Mouse (Mus musculus) urinary bladder, postnatal 10 days (tissue): ENCODE results near the gene Vsig2.

Experiments used
- DNase-seq: peaks from one replicate; pipeline ENCODE4 v3.0.0; 2022; ENCODE audit warnings: low spot score

Gene Vsig2

DNA sequence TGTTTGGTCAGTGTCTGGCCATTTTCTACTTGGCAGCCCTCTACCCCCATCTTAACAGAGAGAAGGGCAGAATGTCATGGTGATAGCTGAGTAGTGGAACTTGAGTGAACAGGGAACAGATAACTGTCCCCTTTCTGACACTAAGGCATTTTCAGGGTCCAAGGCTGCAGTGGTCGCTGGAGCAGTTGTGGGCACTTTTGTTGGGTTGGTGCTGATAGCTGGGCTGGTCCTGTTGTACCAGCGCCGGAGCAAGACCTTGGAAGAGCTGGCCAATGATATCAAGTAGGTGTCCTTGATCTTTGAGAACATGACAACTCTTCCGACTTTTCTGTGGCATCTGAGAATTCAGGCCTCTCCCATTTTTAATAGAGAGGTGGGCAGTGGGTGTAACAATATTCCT lies 2.2 kb upstream of the Vsig2 start:
- DNase-seq: no peak

GRCm38 (mm10) chr9:37537658-37538250 lies 1.3 kb upstream of the Vsig2 start:
- DNase-seq: no peak

DNA sequence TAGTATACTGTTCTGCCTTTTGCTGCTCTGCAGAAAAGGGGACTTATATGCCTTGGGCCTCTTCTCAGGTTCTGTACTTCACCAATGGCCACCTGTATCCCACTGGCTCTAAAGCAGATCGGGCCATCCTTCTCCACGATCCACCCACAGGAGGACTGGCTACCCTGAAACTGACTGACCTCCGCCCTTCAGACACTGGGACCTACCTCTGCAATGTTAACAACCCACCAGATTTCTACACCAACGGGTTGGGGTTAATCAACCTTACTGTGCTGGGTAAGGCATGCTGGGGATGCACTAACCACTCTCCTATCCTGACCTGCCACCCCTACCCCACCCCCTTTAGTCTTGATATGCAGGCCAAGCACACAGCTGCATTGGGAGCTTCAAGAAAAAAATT lies 1.2 kb downstream of the Vsig2 start:
- no peak for DNase-seq

DNA sequence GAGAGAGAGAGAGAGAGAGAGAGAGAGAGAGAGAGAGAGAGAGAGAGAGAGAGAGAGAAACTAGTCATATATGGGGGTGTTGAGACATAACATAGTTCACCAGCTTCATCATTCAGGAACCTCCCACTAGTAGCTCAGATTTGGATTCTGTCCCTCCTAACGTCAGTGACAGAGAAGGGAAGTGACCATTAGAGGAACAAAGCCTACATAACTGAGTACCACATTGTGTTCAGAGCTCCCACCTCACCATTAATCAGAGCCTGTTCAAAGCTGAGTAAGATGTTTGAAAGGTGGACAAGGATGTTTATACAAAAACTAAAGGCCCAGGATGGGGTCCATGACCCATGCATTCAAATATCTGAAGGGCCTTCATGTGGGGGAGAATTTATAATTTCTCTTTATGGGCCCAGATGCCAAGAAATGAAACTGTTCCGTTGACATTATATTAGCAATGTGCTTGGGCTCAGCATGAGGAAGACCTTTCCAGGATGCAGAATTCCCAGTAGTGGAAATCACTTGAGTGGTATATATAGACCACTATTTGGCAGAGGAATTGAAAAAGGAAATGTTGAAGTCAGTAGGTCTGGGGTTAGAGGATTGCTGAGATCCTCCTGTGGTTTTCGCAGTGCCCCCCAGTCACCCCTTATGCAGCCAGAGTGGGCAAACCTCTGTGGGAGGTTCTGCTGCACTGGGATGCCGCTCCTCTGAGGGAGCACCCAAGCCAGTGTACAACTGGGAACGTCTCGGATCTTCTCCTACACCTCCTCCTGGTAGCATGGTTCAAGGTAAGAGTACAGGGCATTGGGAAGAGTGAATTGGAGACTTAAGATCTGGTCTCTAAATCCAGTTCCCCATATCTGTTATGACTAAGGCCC lies 1.9 kb downstream of the Vsig2 start:
- DNase-seq: no peak

GRCm38 (mm10) chr9:37541851-37542642 lies 3.0 kb downstream of the Vsig2 start:
- DNase-seq: no peak

DNA sequence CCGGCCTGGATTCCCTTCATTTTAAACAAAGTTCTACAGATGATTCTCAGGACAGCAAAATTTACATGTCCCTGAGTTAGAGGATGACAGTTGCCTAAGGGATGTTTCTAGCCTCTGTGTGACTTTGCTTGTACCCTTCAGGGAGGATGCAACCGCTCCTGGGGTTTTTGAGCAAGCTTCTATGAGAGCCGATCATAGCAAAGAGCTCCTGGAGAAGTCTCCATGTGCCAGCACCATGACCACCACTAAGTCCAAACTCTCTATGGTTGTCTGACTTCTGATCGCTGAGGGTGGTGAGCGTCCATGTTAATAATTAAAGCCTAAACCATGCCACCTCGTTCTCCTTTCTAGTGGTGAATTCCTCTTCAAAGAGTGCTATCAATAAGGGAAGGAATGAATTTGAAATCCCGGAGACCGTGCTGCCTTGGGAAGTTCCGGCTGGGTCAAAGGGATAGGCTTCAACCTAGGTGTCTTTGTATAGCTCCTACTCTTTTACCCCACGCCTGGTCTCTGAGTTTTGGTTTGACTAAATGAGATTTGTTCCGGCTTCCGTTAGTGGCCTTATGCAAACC lies 4.9 kb downstream of the Vsig2 start:
- DNase-seq: no peak

DNA sequence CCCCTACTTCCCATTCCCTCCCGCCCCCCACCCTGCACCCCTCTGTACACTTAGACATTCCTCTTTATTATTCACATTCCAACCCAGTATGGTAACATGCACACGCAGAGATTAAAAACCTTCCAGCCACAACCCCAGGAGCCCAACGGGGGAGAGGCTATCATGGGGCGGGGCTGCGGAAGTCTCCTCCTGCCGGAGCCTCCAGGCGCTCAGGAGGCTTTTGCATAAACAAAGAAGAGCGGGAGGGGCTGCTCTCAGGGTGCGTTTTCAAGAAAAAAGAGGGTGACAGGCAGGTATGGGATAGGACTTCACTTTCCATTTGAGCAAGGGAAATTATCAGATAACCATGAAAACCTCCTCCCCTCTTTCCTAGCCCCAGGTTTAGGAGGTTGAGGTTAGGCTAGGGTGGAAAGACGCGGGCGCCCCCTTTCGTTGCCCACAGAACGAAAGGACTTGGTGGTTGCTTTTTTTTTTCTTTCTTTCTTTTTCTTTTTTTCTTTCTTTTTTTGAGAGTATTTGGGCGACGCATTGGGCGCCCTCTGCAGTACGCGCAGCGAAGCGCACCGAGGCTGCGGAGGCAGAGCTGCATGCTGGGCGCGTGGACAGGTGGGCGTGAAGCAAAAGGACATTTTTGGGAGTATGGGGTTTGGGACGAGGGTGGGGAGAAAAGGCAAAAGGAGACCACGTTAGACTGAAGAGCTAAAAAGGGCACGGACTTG lies 5.6 kb downstream of the Vsig2 start:
- no peak for DNase-seq

DNA sequence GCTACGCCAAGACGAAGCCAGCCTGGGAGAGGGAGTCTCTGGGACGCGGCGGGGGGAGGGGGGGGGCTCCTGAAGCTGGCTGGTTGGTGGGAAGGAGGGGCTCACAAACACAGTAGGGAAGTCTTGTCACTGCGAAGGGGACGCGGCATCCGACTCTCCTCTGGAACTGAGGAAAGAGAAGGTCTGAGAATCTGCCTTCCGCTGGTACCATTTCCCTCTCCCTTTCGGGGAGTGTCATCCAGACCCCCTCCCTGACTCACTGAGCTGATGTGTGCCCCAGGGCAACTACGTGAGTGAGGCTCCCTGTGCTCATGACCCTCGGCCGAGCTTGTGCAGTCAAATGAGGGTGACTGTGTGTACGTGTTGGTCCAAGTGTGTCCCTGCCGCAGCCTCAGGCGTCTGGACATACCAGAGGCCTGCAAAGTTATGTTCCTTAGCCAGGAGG lies 6.1 kb downstream of the Vsig2 start:
- no peak for DNase-seq

DNA sequence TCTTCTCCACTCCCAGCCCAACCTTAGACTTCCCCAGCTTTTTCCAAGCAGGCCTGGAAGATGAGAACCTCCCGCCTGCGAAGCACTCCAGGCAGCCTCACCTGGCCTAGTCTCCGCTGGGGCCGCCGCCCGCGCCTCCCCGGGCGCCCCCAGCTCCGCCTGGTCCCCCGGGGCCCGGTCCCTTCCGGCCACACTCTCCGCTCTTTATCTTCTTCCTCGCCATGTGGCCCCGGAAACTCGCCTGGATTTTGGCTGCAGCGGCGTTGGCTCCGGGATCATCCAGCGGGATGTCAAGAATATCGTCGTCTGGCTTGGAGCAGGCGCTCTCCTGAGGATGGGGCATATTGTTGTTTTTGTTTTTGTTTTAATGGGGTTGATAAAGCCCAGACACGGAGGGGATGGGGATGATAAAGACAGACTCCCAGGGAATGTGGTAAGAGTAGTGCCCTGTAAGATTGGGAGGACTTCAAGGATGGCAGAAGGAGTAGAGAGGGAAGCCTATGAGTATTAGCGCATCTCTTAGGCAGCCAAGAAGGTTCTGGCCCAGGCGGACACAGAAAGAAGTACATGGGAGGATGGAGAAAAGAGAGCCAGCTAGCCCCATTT lies 6.9 kb downstream of the Vsig2 start:
- DNase-seq: no peak

GRCm38 (mm10) chr9:37546889-37547288 lies 7.8 kb downstream of the Vsig2 start:
- no peak for DNase-seq

GRCm38 (mm10) chr9:37550435-37550834 lies 11.4 kb downstream of the Vsig2 start:
- DNase-seq: no peak

GRCm38 (mm10) chr9:37551751-37552531 lies 12.9 kb downstream of the Vsig2 start:
- no peak for DNase-seq

DNA sequence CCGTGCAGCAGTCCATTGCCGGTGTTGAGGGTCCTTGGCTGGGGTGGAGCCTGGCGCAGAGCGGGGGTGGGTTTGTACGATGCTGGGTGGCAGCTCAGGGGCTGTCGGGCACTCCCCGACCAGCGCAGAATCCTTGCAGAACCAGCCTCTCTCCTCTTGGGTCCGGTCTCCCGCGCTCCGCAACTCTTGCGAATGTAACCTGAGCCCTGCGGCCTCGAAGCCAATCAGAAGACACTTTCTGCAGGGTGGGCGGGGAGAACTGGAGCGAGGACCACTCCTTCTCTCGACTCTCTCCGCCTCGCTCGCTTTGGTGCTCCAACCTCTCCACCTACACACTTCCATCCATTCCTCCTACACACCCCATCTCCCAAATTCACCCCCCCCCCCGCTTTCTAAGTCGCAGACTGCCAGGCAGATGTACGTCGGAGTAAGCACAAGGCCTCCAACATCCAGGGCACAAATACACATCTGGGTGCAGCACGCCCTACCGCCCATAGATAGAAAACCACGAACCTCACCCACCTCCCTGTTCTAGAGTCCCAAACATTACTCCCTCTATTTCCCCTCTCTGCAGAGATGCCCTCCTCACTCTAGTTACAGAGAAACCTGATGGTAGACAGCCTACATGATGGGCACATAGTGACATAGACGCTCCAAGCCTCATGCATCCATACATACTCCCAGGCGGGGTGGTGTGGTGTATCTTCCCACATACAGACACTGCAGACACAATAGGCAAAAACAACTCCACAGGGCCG lies 13.7 kb downstream of the Vsig2 start, which contains the start of gene Nrgn:
TSS of gene Nrgn (minus strand) at position 369 of the 758 bp plus-strand sequence.
- peak; percentile 47 for DNase-seq

DNA sequence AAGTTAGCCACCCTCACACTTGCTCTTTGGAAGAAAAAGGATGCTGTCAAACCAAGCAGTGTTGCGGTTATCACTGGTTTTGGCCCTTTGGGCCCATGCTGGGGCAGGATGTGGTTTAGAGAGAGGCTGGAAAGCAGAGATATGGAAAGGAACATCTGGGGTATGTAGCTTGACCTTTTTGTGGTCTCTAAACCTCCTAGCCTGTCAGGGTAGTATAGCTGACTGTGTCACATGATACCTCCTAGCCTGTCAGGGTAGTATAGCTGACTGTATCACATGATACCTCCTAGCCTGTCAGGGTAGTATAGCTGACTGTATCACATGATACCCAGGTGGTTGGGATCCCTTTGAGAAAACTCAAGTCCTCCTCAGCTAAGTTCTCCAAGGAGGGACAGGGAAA lies 15.2 kb downstream of the Vsig2 start:
- DNase-seq: no peak

GRCm38 (mm10) chr9:37554838-37555748 lies 16.0 kb downstream of the Vsig2 start, which contains the start of gene Siae:
Gene Siae, plus strand, starts transcription at chr9:37555698.
- DNase-seq: no peak

DNA sequence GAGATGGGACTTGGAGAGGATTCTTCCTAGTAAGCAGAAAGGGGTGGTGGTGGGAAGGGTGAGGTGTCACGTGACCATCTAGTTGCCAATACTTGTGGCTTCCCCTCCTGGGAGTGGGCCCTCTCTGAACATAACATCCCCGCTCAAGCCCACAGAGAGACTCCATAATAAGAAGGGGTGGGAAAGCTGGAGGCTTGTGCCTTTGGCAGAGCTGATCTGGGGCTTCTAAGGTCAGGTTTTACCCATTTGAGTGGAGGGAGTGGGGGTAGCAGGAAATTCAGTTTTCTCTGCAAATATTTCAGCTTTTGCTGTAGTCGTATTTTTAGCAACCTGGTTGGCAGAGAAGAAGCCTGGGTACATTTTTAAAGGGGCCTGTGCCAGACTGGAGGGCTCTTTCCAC lies 17.3 kb downstream of the Vsig2 start:
- no peak for DNase-seq

GRCm38 (mm10) chr9:37560617-37561016 lies 21.6 kb downstream of the Vsig2 start:
- DNase-seq: no peak

GRCm38 (mm10) chr9:37563805-37564204 lies 24.8 kb downstream of the Vsig2 start:
- DNase-seq: no peak
